Mouse (Mus musculus) left cerebral cortex, adult 18-20 months (tissue): Measurements from ENCODE around the gene Gm3629. TPM values are rescaled to one million over a fixed set of nuclear protein-coding genes. Genes with fewer than 3 reads are reported as not detected.
A peak's percentile ranks its signal among the peaks of the same experiment; 100 is the strongest.
"Not testable (repeated sequence)": the region's sequence is repeated elsewhere in the genome, so short reads cannot be mapped to it uniquely, and the experiment has no call there.

Source experiments
- DNase-seq, 2 experiments: peaks; one replicate each; pipeline ENCODE4 v3.0.0; 2021 to 2022; ENCODE audit warnings: low spot score in 2 of 2, mixed read lengths in 1 of 2
- long read RNA-seq, 2 experiments: library from polyadenylated mRNA; stranded (forward); transcript quantifications; one replicate each; pipeline ENCODE4 v2.0.0; 2021
- total RNA-seq, 2 experiments: library from RNA; stranded (reverse); gene quantifications; 2 replicates each; pipeline ENCODE4 v1.2.3; 2021

Gene Gm3629
- under 1 TPM in 1 of 2 experiments, not detected in 1; 0.28 TPM for total RNA-seq
- long read RNA-seq, experiment 1 = 0 reads
- long read RNA-seq, experiment 2 = 0 reads

DNA sequence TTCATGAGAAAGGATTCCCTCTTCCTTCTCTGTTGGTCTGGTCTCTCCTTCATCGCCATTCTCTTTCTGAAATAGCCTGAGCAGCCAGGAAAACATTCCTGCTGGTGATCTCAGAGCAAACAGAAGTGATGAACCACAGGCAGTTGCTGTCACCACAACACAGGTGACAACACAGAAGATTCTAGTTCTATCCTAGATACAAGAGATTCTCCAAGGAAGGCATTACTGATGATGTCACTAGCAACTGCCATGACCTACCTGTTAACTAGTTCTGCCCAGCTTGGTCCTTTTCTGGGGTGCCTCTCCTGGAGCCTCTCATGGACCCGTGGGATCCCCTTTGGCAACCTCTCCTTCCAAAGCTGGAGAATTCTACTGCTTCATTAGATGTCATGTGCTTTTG is at the start of gene Gm3629:
Gene Gm3629, minus strand, starts transcription at position 101 of the 400 bp plus-strand sequence.
- not testable (repeated sequence) for DNase-seq

GRCm38 (mm10) chr14:6622318-6622717 is 31.9 kb upstream of the Gm3629 start, which contains the start of gene Gm3460:
Gm3460 (minus strand) TSS chr14:6622418.
- DNase-seq = not testable (repeated sequence)

- peak; percentile 1 to 23 for DNase-seq
Measured at GRCm38 (mm10) chr14:6606436-6606835, 16.0 kb upstream of the Gm3629 start.

GRCm38 (mm10) chr14:6605004-6605403 is 14.6 kb upstream of the Gm3629 start:
- DNase-seq = peak; percentile 6 to 19

- peak in 1 of 2 experiments; percentile 1 for DNase-seq
Measured at GRCm38 (mm10) chr14:6604551-6604950, 14.1 kb upstream of the Gm3629 start.

DNA sequence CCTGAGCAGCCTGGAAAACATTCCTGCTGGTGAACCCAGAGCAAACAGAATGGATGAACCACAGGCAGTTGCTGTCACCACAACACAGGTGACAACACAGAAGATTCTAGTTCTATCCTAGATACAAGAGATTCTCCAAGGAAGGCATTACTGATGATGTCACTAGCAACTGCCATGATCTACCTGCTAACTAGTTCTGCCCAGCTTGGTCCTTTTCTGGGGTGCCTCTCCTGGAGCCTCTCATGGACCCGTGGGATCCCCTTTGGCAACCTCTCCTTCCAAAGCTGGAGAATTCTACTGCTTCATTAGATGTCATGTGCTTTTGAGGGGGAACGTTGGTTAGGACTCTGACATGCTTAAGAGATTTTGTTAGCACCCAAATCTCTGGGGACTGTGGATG is 53.2 kb downstream of the Gm3629 start, which contains the start of gene Gm8356:
Gene Gm8356, minus strand, starts transcription at position 101 of the 400 bp plus-strand sequence.
- DNase-seq = not testable (repeated sequence)

Other genes with a start within 250 kb of the Gm3629 start
- not detected for gene Gm3618, start 246.9 kb downstream of the Gm3629 start, total RNA-seq
- gene Gm16440, start 200.3 kb downstream of the Gm3629 start, total RNA-seq = not detected
- 1 to 10 TPM in 1 of 2 experiments, not detected in 1; 1.8 TPM for gene Gm3591, start 178.1 kb downstream of the Gm3629 start, total RNA-seq
- not detected for gene Gm3594, start 146.0 kb downstream of the Gm3629 start, total RNA-seq
- gene Gm8356, start 53.3 kb downstream of the Gm3629 start, total RNA-seq = not detected
- gene Gm3460, start 31.8 kb upstream of the Gm3629 start, total RNA-seq = not detected
- not detected for gene Gm10251, start 93.6 kb upstream of the Gm3629 start, total RNA-seq
- gene Gm8050, start 129.6 kb upstream of the Gm3629 start, total RNA-seq = not detected
- 1 to 10 TPM; 3.2 to 5.1 TPM for gene Gm3636, start 151.7 kb upstream of the Gm3629 start, total RNA-seq
- gene Gm8362, start 183.8 kb upstream of the Gm3629 start, total RNA-seq = not detected
- gene Gm3642, start 249.7 kb upstream of the Gm3629 start, total RNA-seq = under 1 TPM in 1 of 2 experiments, not detected in 1; 0.21 TPM